Mouse (Mus musculus) lung, postnatal 0 days (tissue): ENCODE measurements around the gene Prss50.

Source experiments
- CTCF ChIP-seq: IDR thresholded peaks from 2 replicates; pipeline ENCODE4 v1.5.1; 2016; ENCODE audit warnings: antibody characterized with exemption, mild to moderate bottlenecking
- EP300 ChIP-seq: IDR thresholded peaks from 2 replicates; pipeline ENCODE4 v1.6.1; 2016; ENCODE audit warnings: antibody characterized with exemption, mild to moderate bottlenecking, control low read depth

GRCm38 (mm10) chr9:110858523-110858922 lies 756 bp downstream of the Prss50 start:
- TF ChIP-seq CTCF (no peak), EP300 (no peak)
